8 mouse cellular contexts compared by ENCODE assay signal in the genomic region with DNA sequence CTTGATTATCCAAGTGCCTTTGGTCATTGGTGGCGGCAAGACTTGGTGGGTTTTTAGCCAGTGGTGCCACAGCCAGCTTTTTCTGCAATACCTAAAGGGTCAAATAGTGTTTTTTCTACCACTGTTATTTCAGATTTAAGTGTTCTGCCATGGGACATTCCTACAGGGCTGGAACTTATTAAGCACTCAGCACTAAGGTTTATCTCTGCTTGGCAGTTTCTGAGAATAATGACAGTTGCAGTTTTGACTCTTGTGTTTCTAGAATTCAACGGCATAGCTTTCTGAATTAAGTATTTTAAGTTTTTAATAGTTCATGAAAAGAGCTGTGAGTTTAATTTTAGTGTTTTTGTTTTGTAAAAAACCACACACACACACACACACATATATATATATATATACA. TPM values are rescaled to one million over a fixed set of nuclear protein-coding genes. Genes with fewer than 3 reads are reported as not detected.
A peak's percentile ranks its signal among the peaks of the same experiment; 100 is the strongest.
DNase-seq lines count a peak whose midpoint lies in the region; ATAC-seq and TF ChIP-seq lines count a peak whose summit lies in the region.

No protein-coding gene starts in this region.

- H3K9ac ChIP-seq in kidney, embryonic 16.5 days (replicated peaks; ENCODE audit: low read length): no peak overlapping the region
- no peak overlapping the region for H3K9ac ChIP-seq in embryonic facial prominence, embryonic 11.5 days (replicated peaks; ENCODE audit: low read length)
- no peak overlapping the region for H3K9ac ChIP-seq in hindbrain, postnatal 0 days (replicated peaks; ENCODE audit: low read length)
- H3K9ac ChIP-seq in midbrain, embryonic 15.5 days: no peak overlapping the region

- TF ChIP-seq CTCF in hindbrain, postnatal 0 days (IDR thresholded peaks at IDR 0.05; ENCODE audit: low read depth): no peak

- no peaks in the 10 kb centered on the region for H3K27me3 ChIP-seq in kidney, embryonic 16.5 days (ENCODE audit: insufficient read depth, low read length)
- H3K27me3 ChIP-seq in embryonic facial prominence, embryonic 11.5 days (ENCODE audit: control insufficient read depth, insufficient read depth, low read length): no peaks in the 10 kb centered on the region
- no peaks in the 10 kb centered on the region for H3K27me3 ChIP-seq in hindbrain, postnatal 0 days (ENCODE audit: insufficient read depth, low read length)
- no peaks in the 10 kb centered on the region for H3K27me3 ChIP-seq in midbrain, embryonic 15.5 days (replicated peaks)

- H3K9me3 ChIP-seq in kidney, embryonic 16.5 days (ENCODE audit: low read length): no peaks in the 10 kb centered on the region
- H3K9me3 ChIP-seq in embryonic facial prominence, embryonic 11.5 days (replicated peaks; ENCODE audit: control insufficient read depth, low read length): no peaks in the 10 kb centered on the region
- H3K9me3 ChIP-seq in hindbrain, postnatal 0 days (ENCODE audit: low read length): no peaks in the 10 kb centered on the region
- no peaks in the 10 kb centered on the region for H3K9me3 ChIP-seq in midbrain, embryonic 15.5 days

- no peak for ATAC-seq in kidney, embryonic 16.5 days (ENCODE audit: low FRiP score, low TSS enrichment)
- ATAC-seq in embryonic facial prominence, embryonic 11.5 days (replicated peaks; ENCODE audit: insufficient number of reproducible peaks, low FRiP score, low TSS enrichment, low read depth): no peak
- no peak for ATAC-seq in hindbrain, postnatal 0 days
- ATAC-seq in midbrain, embryonic 15.5 days (replicated peaks): no peak
- no peak for ATAC-seq in erythroid progenitor cell, adult 5-6 weeks (replicated peaks; ENCODE audit: low FRiP score, poor library complexity, severe bottlenecking)

- no peak for DNase-seq in kidney, postnatal 10 days
- no peak for DNase-seq in embryonic facial prominence, embryonic 11.5 days (ENCODE audit: low spot score)
- DNase-seq in hindbrain, postnatal 0 days (ENCODE audit: low spot score): no peak
- no peak for DNase-seq in retina, embryonic 14.5 days (ENCODE audit: low spot score)
- DNase-seq in right cerebral cortex, postnatal 4 days: no peak

- peak overlapping the region; percentile 35; the same call in 1 of the 2 replicates for H3K4me3 ChIP-seq in kidney, embryonic 16.5 days (ENCODE audit: low read length)
- peak overlapping the region; percentile 24 for H3K4me3 ChIP-seq in embryonic facial prominence, embryonic 11.5 days (ENCODE audit: low read depth, low read length)
- H3K4me3 ChIP-seq in hindbrain, postnatal 0 days (ENCODE audit: low read length): peak overlapping the region; percentile 83
- H3K4me3 ChIP-seq in midbrain, embryonic 15.5 days: peak overlapping the region; percentile 91

- H3K4me1 ChIP-seq in kidney, embryonic 16.5 days (ENCODE audit: insufficient read depth, low read length): peaks cover 19% of the 10 kb centered on the region
- peaks cover 2% of the 10 kb centered on the region; the same call in 1 of the 2 replicates for H3K4me1 ChIP-seq in embryonic facial prominence, embryonic 11.5 days (ENCODE audit: control insufficient read depth, insufficient read depth, low read length)
- H3K4me1 ChIP-seq in hindbrain, postnatal 0 days (ENCODE audit: insufficient read depth, low read length): peaks cover 7% of the 10 kb centered on the region; the same call in 1 of the 2 replicates
- peaks cover 20% of the 10 kb centered on the region for H3K4me1 ChIP-seq in midbrain, embryonic 15.5 days

- H3K27ac ChIP-seq in kidney, embryonic 16.5 days (ENCODE audit: low read length): no peak overlapping the region
- H3K27ac ChIP-seq in embryonic facial prominence, embryonic 11.5 days (replicated peaks; ENCODE audit: low read depth, low read length): no peak overlapping the region
- H3K27ac ChIP-seq in hindbrain, postnatal 0 days: no peak overlapping the region
- no peak overlapping the region for H3K27ac ChIP-seq in midbrain, embryonic 15.5 days

- 93% methylated on average over 2 of the region's 2 CpGs for WGBS in kidney, embryonic 16.5 days
- WGBS in embryonic facial prominence, embryonic 11.5 days: 74% methylated on average over 2 of the region's 2 CpGs
- 82% methylated on average over 2 of the region's 2 CpGs for WGBS in hindbrain, postnatal 0 days
- WGBS in midbrain, embryonic 15.5 days: 97% methylated on average over 2 of the region's 2 CpGs

- peak overlapping the region; percentile 53 for H3K4me2 ChIP-seq in kidney, embryonic 16.5 days (replicated peaks; ENCODE audit: low read depth, low read length)
- H3K4me2 ChIP-seq in embryonic facial prominence, embryonic 11.5 days (ENCODE audit: low read depth, low read length): peak overlapping the region; percentile 33
- peak overlapping the region; percentile 83 for H3K4me2 ChIP-seq in hindbrain, postnatal 0 days (ENCODE audit: low read depth, low read length)
- H3K4me2 ChIP-seq in midbrain, embryonic 15.5 days: peak overlapping the region; percentile 69

- no peaks in the 10 kb centered on the region for H3K36me3 ChIP-seq in kidney, embryonic 16.5 days (ENCODE audit: insufficient read depth, low read length)
- H3K36me3 ChIP-seq in embryonic facial prominence, embryonic 11.5 days (replicated peaks; ENCODE audit: control insufficient read depth, insufficient read depth, low read depth, low read length): no peaks in the 10 kb centered on the region
- H3K36me3 ChIP-seq in hindbrain, postnatal 0 days (ENCODE audit: insufficient read depth, low read length): no peaks in the 10 kb centered on the region
- no peaks in the 10 kb centered on the region for H3K36me3 ChIP-seq in midbrain, embryonic 15.5 days (replicated peaks)

RNA-seq across cellular contexts. Expression of a gene that starts 2.5 kb away (rescaled TPM):
- polyA plus RNA-seq in kidney, embryonic 16.5 days (2015; fragmentation: Nextera tagmentation; extraction: Ambion mirVana): 1.1 and 1.3 TPM in 2 replicates
- polyA plus RNA-seq in embryonic facial prominence, embryonic 11.5 days (2014; fragmentation: Nextera tagmentation; extraction: Ambion mirVana): 6.5 and 7.3 TPM in 2 replicates
- 21.0 and 27.9 TPM in 2 replicates for total RNA-seq in hindbrain, postnatal 0 days (2014; rRNA removed)
- polyA plus RNA-seq in hindbrain, postnatal 0 days (2015; fragmentation: Nextera tagmentation; extraction: Ambion mirVana): 2.9 and 3.0 TPM in 2 replicates
- 5.0 TPM in 2 replicates for polyA plus RNA-seq in midbrain, embryonic 15.5 days (2015; fragmentation: Nextera tagmentation; extraction: Ambion mirVana)
- total RNA-seq in erythroid progenitor cell, adult 5-6 weeks (2015; ENCODE audit: low replicate concordance): 36.0 and 59.1 TPM in 2 replicates
- 31.2 and 51.2 TPM in 2 replicates for total RNA-seq in erythroid progenitor cell, adult 5-6 weeks (2017; ENCODE audit: low replicate concordance)

Comparison
In these comparisons a context has a peak if more than half of its experiments do, and no peak if none do; other contexts are left out.
1. H3K4me2 ChIP-seq: peak in every context shown above with its lines; median percentile 83 in hindbrain, postnatal 0 days; 69 in midbrain, embryonic 15.5 days; 53 in kidney, embryonic 16.5 days; 33 in embryonic facial prominence, embryonic 11.5 days.
2. H3K4me3 ChIP-seq: peak in every context shown above with its lines; median percentile 91 in midbrain, embryonic 15.5 days; 83 in hindbrain, postnatal 0 days; 35 in kidney, embryonic 16.5 days; 24 in embryonic facial prominence, embryonic 11.5 days.